Mouse (Mus musculus) kidney, postnatal 0 days (tissue): ENCODE measurements at regions not wholly inside any gene's neighbourhood (a gene's known extent, or its start where the extent isn't known, plus 50 kb on each side); places are given as distances from the start of the nearest gene placed in this dataset.

Source experiments
- ATAC-seq: fragments of 200-750 bp; cut with Nextera tagmentation; replicated peaks from 2 replicates; pipeline ENCODE4 v1.8.0; 2017; ENCODE audit warnings: low read depth, moderate number of reproducible peaks, moderate TSS enrichment, moderate library complexity; ENCODE audit not compliant: low FRiP score
- DNase-seq: peaks from one replicate; pipeline ENCODE4 v3.0.0-alpha.2; 2016; ENCODE audit warnings: low spot score
- H3K27ac ChIP-seq: fragments of 300-500 bp; sonication (generic); 2 replicates; pipeline ENCODE4 v1.5.1; 2014; ENCODE audit warnings: mild to moderate bottlenecking
- H3K27me3 ChIP-seq: fragments of 300-500 bp; sonication (generic); 2 replicates; pipeline ENCODE4 v1.6.1; 2014; ENCODE audit warnings: low read length, mixed read lengths; ENCODE audit not compliant: insufficient read depth
- H3K36me3 ChIP-seq: fragments of 300-500 bp; sonication (generic); 2 replicates; pipeline ENCODE4 v1.6.1; 2014; ENCODE audit warnings: low read length, mixed read lengths; ENCODE audit not compliant: insufficient read depth
- H3K4me1 ChIP-seq: fragments of 300-500 bp; sonication (generic); replicated peaks from 2 replicates; pipeline ENCODE4 v1.6.1; 2014; ENCODE audit warnings: antibody characterized with exemption, low read length, mixed read lengths; ENCODE audit not compliant: insufficient read depth
- H3K4me2 ChIP-seq: fragments of 300-500 bp; sonication (generic); 2 replicates; pipeline ENCODE4 v1.6.1; 2014; ENCODE audit warnings: mild to moderate bottlenecking, low read length, moderate library complexity, mixed read lengths
- H3K4me3 ChIP-seq: fragments of 300-500 bp; sonication (generic); replicated peaks from 2 replicates; pipeline ENCODE4 v1.5.1; 2014; ENCODE audit warnings: low read depth, low read length
- H3K9ac ChIP-seq: fragments of 300-500 bp; sonication (generic); 2 replicates; pipeline ENCODE4 v1.6.1; 2014; ENCODE audit warnings: low read depth, low read length
- H3K9me3 ChIP-seq: fragments of 300-500 bp; sonication (generic); replicated peaks from 2 replicates; pipeline ENCODE4 v1.6.1; 2016; ENCODE audit warnings: low read length, inconsistent platforms, mixed read lengths
- CTCF ChIP-seq: IDR thresholded peaks from 2 replicates; pipeline ENCODE4 v1.5.1; 2016; ENCODE audit warnings: antibody characterized with exemption, low read depth, mild to moderate bottlenecking, moderate library complexity
- WGBS: fragments of 180-500 bp; shearing (Covaris S2); extraction: QIAGEN DNeasy Blood & Tissue Kit; methylation state at CpG from one replicate; pipeline ENCODE4 v1.1.7; 2014; 5-methylcytosine and 5-hydroxymethylcytosine counted together

DNA sequence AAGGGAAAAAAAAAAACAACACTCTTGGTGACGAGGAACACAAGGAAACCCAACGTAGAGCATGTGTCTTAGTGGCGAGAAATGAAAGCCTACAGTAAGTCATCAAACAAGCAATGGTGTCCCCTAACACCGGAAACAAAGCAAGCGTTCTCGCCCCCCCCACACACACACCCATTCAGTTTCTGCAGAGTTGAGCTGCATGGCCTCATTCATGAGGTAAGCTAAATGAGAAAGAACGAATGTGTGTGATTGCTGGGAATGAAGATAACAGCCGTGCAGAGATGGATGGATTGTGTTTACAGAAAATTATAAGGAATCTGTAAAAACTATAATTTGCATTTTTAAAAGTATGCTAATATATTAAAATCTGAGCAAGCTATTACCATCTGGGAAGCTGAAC, 248.3 kb upstream of the Pmfbp1 start:
- Histone ChIP-seq H3K4me1 (no peaks in the 10 kb centered on the region), H3K27ac (no peak overlapping the region), H3K4me2 (no peak overlapping the region), H3K27me3 (no peaks in the 10 kb centered on the region), H3K4me3 (no peak overlapping the region), H3K36me3 (no peaks in the 10 kb centered on the region), H3K9ac (no peak overlapping the region), H3K9me3 (no peaks in the 10 kb centered on the region)
- WGBS: 60% methylated on average over 8 of the region's 8 CpGs
- TF ChIP-seq CTCF: no peak
- ATAC-seq: no peak
- DNase-seq: no peak

DNA sequence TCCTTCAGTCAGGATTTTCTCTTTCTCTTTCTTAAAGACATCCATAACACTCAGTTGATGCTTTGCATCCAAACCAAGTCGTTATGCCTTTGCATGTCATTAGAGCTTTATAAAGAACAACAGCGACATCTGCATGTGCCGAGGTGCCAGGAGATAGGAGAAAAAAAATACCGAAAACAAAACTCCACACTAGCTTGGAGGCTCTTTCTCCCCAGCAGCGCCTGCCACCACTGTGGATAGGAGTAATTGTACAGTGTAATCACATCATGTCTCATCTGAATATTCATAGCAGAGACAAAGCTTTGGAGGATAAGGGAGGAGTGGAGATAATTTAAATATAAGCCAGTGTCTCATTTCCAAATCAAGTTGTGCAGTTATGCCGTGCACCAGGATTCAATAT, 246.0 kb upstream of the Pmfbp1 start:
- peak; percentile 9 for DNase-seq

DNA sequence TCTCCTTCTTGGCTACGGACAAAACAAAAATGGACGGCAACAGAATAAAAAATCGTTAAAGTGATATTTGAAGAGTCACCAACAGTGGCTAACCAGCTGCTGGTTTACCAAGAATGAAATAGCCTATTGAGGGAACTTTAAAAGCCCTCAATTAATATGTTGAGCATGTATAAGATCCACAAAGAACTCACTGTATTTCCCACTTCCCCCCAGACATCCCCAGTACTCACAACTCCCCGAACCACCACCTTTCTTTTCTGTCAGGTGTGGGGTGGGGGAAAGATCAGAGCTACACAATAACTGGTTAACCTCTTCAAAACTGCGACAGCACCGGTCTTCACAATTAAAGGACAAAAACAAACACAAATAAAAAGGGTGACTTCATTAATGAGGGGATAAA, 245.5 kb upstream of the Pmfbp1 start:
- no peak for DNase-seq
- H3K9ac ChIP-seq: no peak overlapping the region
- no peaks in the 10 kb centered on the region for H3K27me3 ChIP-seq
- no peaks in the 10 kb centered on the region for H3K9me3 ChIP-seq
- no peak for ATAC-seq
- no peaks in the 10 kb centered on the region for H3K4me1 ChIP-seq
- TF ChIP-seq CTCF: no peak
- no peak overlapping the region for H3K27ac ChIP-seq
- 73% methylated on average over 6 of the region's 6 CpGs for WGBS
- no peak overlapping the region for H3K4me3 ChIP-seq
- H3K4me2 ChIP-seq: no peak overlapping the region
- no peaks in the 10 kb centered on the region for H3K36me3 ChIP-seq

More for the DNA sequence above, 246.0 kb upstream of the Pmfbp1 start:
- no peak for ATAC-seq
- H3K9ac ChIP-seq: no peak overlapping the region
- H3K36me3 ChIP-seq: no peaks in the 10 kb centered on the region
- no peaks in the 10 kb centered on the region for H3K27me3 ChIP-seq
- H3K27ac ChIP-seq: no peak overlapping the region
- H3K9me3 ChIP-seq: no peaks in the 10 kb centered on the region
- no peak; the same call in 1 of the 2 replicates for TF ChIP-seq CTCF
- no peak overlapping the region for H3K4me2 ChIP-seq
- no peak overlapping the region for H3K4me3 ChIP-seq
- H3K4me1 ChIP-seq: no peaks in the 10 kb centered on the region
- 86% methylated on average over 6 of the region's 6 CpGs for WGBS

DNA sequence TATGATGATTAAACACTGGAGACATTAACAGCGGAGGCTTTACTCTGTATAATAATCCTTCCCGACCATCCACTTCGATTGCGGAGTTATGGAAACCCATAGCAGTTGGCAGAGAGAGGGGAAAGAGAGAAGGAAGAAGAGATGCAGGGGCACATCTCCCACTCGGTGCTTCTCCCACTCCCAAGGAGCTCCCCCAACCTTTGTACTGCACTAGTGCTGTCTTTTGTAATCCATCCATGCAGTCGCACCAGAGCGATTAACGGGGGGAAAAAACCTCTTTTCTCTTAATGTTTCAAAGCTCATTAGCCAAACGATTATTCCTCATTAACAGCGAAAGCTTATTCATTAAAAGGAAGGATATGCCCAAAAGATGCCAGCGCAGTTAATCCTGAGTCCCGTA, 244.6 kb upstream of the Pmfbp1 start:
- Histone ChIP-seq H3K9me3 (no peaks in the 10 kb centered on the region), H3K4me1 (no peaks in the 10 kb centered on the region), H3K4me2 (no peak overlapping the region), H3K4me3 (no peak overlapping the region), H3K36me3 (no peaks in the 10 kb centered on the region), H3K27ac (no peak overlapping the region), H3K27me3 (no peaks in the 10 kb centered on the region), H3K9ac (no peak overlapping the region)
- no peak for ATAC-seq
- 80% methylated on average over 12 of the region's 12 CpGs for WGBS
- DNase-seq: no peak
- no peak for TF ChIP-seq CTCF

DNA sequence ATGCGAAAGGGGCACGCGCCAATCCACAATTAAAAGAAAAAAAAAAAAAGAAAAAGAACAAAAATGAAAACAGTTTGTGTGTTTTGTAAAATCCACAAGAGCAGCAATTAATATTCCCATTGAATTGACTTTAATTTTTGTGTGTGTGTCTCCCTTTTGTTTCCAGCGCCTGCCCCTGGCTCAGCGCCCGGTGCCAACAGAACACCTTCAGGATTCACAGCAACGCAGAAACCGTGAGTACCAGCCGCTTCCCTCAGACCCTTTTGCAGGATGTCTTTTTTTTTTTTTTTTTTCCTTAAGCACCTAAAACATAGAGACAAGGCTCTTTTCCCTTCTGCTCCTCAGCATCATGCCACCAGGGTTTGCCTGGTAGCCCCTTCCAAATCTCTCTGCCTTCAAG, 244.1 kb upstream of the Pmfbp1 start:
- 91% methylated on average over 9 of the region's 9 CpGs for WGBS
- TF ChIP-seq CTCF: no peak
- no peak overlapping the region for H3K9ac ChIP-seq
- no peak overlapping the region for H3K4me3 ChIP-seq
- no peak overlapping the region for H3K27ac ChIP-seq
- H3K4me1 ChIP-seq: no peaks in the 10 kb centered on the region
- no peaks in the 10 kb centered on the region for H3K27me3 ChIP-seq
- no peaks in the 10 kb centered on the region for H3K36me3 ChIP-seq
- no peak for ATAC-seq
- no peaks in the 10 kb centered on the region for H3K9me3 ChIP-seq
- no peak for DNase-seq
- no peak overlapping the region for H3K4me2 ChIP-seq

DNA sequence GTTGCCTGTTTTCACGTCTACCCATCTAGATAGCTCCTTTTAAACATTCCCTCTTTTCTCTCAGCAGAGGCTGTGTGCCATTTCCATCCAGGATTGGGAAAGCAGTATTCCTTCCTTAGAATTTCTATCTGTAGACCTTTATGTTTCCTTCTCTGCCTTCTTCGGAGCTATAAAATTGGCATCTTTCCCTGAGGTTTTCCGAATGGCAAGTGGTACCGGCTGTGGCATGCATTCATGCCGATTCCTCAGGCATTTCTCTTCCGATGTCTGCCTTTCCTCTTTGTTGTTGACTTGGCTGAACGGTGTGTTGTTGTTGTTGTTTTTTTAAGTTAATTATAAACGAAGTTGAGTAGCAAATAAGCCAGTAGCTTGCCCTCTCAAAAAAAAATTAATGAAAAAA, 243.3 kb upstream of the Pmfbp1 start:
- H3K4me1 ChIP-seq: no peaks in the 10 kb centered on the region
- no peak overlapping the region for H3K27ac ChIP-seq
- WGBS: 76% methylated on average over 8 of the region's 8 CpGs
- no peak overlapping the region for H3K9ac ChIP-seq
- no peak for TF ChIP-seq CTCF
- H3K27me3 ChIP-seq: no peaks in the 10 kb centered on the region
- ATAC-seq (no peak), DNase-seq (no peak)
- H3K4me2 ChIP-seq: no peak overlapping the region
- H3K4me3 ChIP-seq: no peak overlapping the region
- no peaks in the 10 kb centered on the region for H3K9me3 ChIP-seq
- H3K36me3 ChIP-seq: no peaks in the 10 kb centered on the region

DNA sequence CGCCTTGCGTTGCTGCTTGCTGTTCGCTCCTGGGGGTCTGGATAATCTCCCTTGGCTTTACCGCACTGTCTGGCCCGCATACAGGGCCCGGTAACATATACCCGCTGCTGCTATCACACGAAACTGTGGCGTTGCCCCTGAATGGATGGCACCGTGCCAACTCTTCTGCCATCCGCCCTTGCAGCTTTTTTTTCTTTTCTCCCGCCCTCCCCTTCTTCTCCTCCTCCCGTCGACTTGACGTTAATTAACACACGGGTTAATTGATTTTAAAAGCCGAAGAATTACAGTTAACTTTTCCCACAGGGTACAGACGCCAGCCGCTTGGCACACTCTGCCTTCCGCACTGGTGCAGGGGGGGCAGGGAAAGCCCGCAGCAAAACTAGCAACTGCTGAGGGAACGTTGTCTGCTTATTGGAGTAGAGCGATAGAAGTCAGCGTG, 242.4 kb upstream of the Pmfbp1 start:
- no peaks in the 10 kb centered on the region for H3K4me1 ChIP-seq
- no peak overlapping the region for H3K9ac ChIP-seq
- 68% methylated on average over 24 of the region's 24 CpGs for WGBS
- no peak for TF ChIP-seq CTCF
- H3K27me3 ChIP-seq: no peaks in the 10 kb centered on the region
- no peak overlapping the region for H3K4me3 ChIP-seq
- DNase-seq (no peak), ATAC-seq (no peak)
- H3K27ac ChIP-seq: no peak overlapping the region
- no peaks in the 10 kb centered on the region for H3K36me3 ChIP-seq
- no peaks in the 10 kb centered on the region for H3K9me3 ChIP-seq
- H3K4me2 ChIP-seq: peak overlapping the region; percentile 32
